Mouse (Mus musculus) megakaryocyte, embryonic 14.5 days (primary cell): ENCODE measurements around the gene Dhx36.

Experiments used
- FLI1 ChIP-seq: IDR thresholded peaks from 2 replicates; pipeline ENCODE4 v1.6.1; 2012; ENCODE audit warnings: low read length, inconsistent platforms, mixed read lengths
- GATA1 ChIP-seq: IDR thresholded peaks from 3 replicates; pipeline ENCODE4 v1.6.1; 2012; ENCODE audit warnings: mixed read lengths, low read length, inconsistent platforms, borderline replicate concordance

DNA sequence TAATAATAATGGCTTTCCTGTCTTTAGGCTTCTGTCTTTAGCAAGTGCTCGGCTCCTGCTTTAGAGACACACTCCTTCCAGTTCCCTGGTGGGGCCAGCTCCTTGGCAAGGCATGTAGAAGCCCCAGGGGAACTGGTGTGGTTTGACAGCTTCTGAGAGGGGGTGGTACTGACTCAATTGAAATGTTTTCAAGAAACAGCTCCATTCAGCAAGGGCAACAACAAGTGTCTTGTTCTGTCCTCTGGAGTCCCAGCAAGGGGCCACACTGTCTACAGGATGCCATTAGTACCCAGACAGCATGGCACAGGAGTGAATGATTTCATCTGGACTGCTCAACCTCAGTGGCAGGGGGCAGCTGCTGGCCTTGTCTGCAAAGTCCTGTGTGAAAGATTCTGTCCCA, 51.0 kb downstream of the Dhx36 start:
- no peak for TF ChIP-seq GATA1
- TF ChIP-seq FLI1, result no peak
